Mouse (Mus musculus) liver, adult 2 months (tissue): ENCODE results near the gene Tph2. TPM values are rescaled to one million over a fixed set of nuclear protein-coding genes. Genes with fewer than 3 reads are reported as not detected.

Source experiments
- DNase-seq: peaks from one replicate; pipeline ENCODE4 v3.0.0-alpha.2; 2011; ENCODE audit warnings: low read depth, low spot score; ENCODE audit errors: extremely low read depth
- H3K27ac ChIP-seq: fragments of 200-500 bp; replicated peaks from 2 replicates; pipeline ENCODE4 v1.5.1; 2012; ENCODE audit warnings: low read depth, mild to moderate bottlenecking, control low read depth, inconsistent platforms, low read length; ENCODE audit not compliant: insufficient read depth
- H3K27me3 ChIP-seq: fragments of 200-500 bp; 2 replicates; pipeline ENCODE4 v1.6.1; 2012; ENCODE audit warnings: mild to moderate bottlenecking, moderate library complexity, low read length, inconsistent platforms; ENCODE audit not compliant: control insufficient read depth, insufficient read depth
- H3K36me3 ChIP-seq: fragments of 200-500 bp; 2 replicates; pipeline ENCODE4 v1.6.1; 2012; ENCODE audit warnings: low read length, inconsistent platforms; ENCODE audit not compliant: control insufficient read depth, insufficient read depth
- H3K4me1 ChIP-seq: fragments of 200-500 bp; 2 replicates; pipeline ENCODE4 v1.6.1; 2011; ENCODE audit warnings: low read length; ENCODE audit not compliant: control insufficient read depth, insufficient read depth
- H3K4me3 ChIP-seq: fragments of 200-500 bp; 2 replicates; pipeline ENCODE4 v1.5.1; 2011; ENCODE audit warnings: low read depth, mild to moderate bottlenecking, control low read depth, low read length, moderate library complexity; ENCODE audit not compliant: insufficient read depth
- H3K79me2 ChIP-seq: fragments of 200-500 bp; 2 replicates; pipeline ENCODE4 v1.6.1; 2012; ENCODE audit warnings: inconsistent platforms, mild to moderate bottlenecking, low read length, moderate library complexity; ENCODE audit not compliant: control insufficient read depth, insufficient read depth
- H3K9ac ChIP-seq: fragments of 200-500 bp; 2 replicates; pipeline ENCODE4 v1.6.1; 2012; ENCODE audit warnings: low read depth, mild to moderate bottlenecking, control low read depth, inconsistent platforms, low read length
- CTCF ChIP-seq: fragments of 200-500 bp; IDR thresholded peaks from 2 replicates; pipeline ENCODE4 v1.5.1; 2011; ENCODE audit warnings: low read depth, low read length, control low read depth
- POLR2A ChIP-seq: fragments of 200-500 bp; IDR thresholded peaks from 2 replicates; pipeline ENCODE4 v1.6.1; 2011; ENCODE audit warnings: low read length, control low read depth; ENCODE audit not compliant: insufficient read depth; ENCODE audit errors: extremely low read depth
- WGBS: fragments of 180-500 bp; shearing (Covaris S2); methylation state at CpG from one replicate; pipeline ENCODE4 v1.1.7; 2018; 5-methylcytosine and 5-hydroxymethylcytosine counted together
- polyA plus RNA-seq: library from polyadenylated mRNA; depleted of rRNA; stranded (reverse); fragments of >200 nt; gene quantifications from 2 replicates; pipeline ENCODE4 v1.2.3, GENCODE M21; 2012
- total RNA-seq: library from RNA; depleted of rRNA; stranded (reverse); fragments of >200 nt; gene quantifications from 2 replicates; pipeline ENCODE4 v1.2.3, GENCODE M21; 2014

The Tph2 gene
- total and polyA plus RNA-seq, 2 experiments: not detected

DNA sequence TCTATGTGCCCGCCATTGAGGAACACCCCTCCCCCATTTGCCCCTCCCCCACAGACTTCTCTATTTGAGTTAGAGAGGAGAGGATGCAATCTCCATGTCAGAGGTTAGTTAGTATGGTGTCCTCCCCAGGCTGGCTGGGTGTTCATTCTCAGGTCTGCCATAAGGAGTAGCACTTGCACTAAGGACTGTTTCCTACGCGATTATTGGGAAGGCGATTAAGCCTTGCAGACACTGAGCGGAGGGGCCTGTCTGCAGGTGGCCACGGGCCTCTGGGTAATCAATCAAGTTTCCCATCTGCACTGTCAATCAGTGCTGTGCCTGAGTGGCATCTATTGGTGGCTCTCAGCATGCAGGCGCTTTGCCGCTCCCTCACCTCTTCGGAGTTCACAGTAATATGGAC is 15.4 kb downstream of the Tph2 start:
- no peak overlapping the region for H3K27ac ChIP-seq
- no peaks in the 10 kb centered on the region for H3K36me3 ChIP-seq
- 38% methylated on average over 9 of the region's 9 CpGs for WGBS
- TF ChIP-seq POLR2A: no peak
- TF ChIP-seq CTCF: no peak
- H3K27me3 ChIP-seq: 0 out of 2 replicates have a peak, but pooled peaks cover 2% of the 10 kb centered on the region
- no peak overlapping the region for H3K4me3 ChIP-seq
- H3K9ac ChIP-seq: no peak overlapping the region
- no peaks in the 10 kb centered on the region for H3K79me2 ChIP-seq
- no peak for DNase-seq
- H3K4me1 ChIP-seq: peaks cover 2% of the 10 kb centered on the region; the same call in 1 of the 2 replicates

DNA sequence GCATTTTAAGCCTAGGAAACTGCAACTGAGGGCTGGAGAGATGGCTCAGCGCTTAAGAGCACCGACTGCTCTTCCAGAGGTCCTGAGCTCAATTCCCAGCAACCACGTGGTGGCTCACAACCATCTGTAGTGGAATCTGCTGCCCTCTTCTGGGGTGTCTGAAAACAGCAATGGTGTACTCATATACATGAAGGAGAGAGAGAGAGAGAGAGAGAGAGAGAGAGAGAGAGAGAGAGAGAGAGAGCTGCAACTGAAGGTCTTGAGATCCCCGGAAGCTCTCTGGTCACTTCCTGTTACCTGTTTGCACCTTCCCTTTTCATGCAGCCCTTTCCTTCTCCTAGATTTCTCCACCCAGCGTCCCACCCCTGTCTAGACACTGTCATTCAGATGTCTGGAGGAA is 24.5 kb downstream of the Tph2 start:
- Histone ChIP-seq H3K9ac (no peak overlapping the region), H3K4me1 (no peaks in the 10 kb centered on the region), H3K79me2 (no peaks in the 10 kb centered on the region), H3K27me3 (no peaks in the 10 kb centered on the region), H3K27ac (no peak overlapping the region), H3K36me3 (no peaks in the 10 kb centered on the region), H3K4me3 (no peak overlapping the region)
- no peak for DNase-seq
- TF ChIP-seq CTCF: no peak
- TF ChIP-seq POLR2A: no peak
- 70% methylated on average over 5 of the region's 5 CpGs for WGBS

DNA sequence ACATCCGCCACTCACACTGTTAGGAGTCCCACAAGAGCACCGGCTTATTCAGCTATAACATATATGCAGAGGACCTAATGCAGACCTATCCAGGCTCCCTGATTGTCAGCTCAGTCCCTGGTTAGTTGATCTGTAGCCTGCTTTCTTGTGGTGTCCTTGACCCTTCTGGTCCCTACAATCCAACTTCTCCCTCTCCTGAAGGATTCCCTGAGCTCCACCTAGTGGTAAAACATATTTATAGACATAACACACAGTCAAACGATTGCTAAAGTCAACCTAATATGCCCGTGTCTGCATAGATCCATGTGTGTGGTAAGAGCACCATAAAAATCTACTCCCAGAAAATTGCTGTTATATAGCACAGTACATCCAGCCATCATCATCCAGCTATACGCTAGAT is 37.5 kb downstream of the Tph2 start:
- Histone ChIP-seq H3K27ac (no peak overlapping the region), H3K27me3 (0 out of 2 replicates have a peak, but pooled peaks cover 1% of the 10 kb centered on the region), H3K4me1 (no peaks in the 10 kb centered on the region), H3K36me3 (no peaks in the 10 kb centered on the region), H3K79me2 (no peaks in the 10 kb centered on the region), H3K4me3 (no peak overlapping the region), H3K9ac (no peak overlapping the region)
- TF ChIP-seq POLR2A: no peak
- TF ChIP-seq CTCF: no peak
- peak; percentile 22 for DNase-seq
- WGBS: 67% methylated on average over 5 of the region's 5 CpGs

GRCm38 (mm10) chr10:115146257-115146898 is 38.4 kb downstream of the Tph2 start:
- Histone ChIP-seq H3K4me3 (no peak overlapping the region), H3K36me3 (no peaks in the 10 kb centered on the region), H3K79me2 (no peaks in the 10 kb centered on the region), H3K27ac (no peak overlapping the region), H3K4me1 (no peaks in the 10 kb centered on the region), H3K27me3 (0 out of 2 replicates have a peak, but pooled peaks cover 2% of the 10 kb centered on the region), H3K9ac (no peak overlapping the region)
- WGBS: 81% methylated on average over 8 of the region's 8 CpGs
- no peak for TF ChIP-seq POLR2A
- DNase-seq: no peak

DNA sequence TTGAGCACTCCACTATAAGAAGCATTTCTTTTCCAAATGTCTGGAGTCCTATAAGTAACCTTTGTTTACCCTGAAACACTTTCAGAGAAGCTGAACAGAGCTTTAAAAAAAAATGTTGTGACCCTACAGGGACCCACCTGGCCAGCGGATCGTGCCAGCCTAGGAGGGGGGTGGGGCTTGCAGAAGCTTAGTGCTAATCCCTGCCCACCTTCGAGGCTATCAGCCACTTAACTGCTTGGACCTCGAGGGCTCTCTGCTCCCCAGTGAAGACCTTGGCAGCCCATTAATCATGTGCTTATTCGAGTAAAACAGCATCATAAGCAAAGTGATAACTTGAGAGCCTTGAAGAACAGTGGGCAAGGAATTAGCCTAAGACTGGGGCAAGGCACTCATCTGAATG is 40.3 kb downstream of the Tph2 start:
- Histone ChIP-seq H3K9ac (no peak overlapping the region), H3K4me1 (no peaks in the 10 kb centered on the region), H3K4me3 (no peak overlapping the region), H3K36me3 (no peaks in the 10 kb centered on the region), H3K27me3 (0 out of 2 replicates have a peak, but pooled peaks cover 2% of the 10 kb centered on the region), H3K27ac (no peak overlapping the region), H3K79me2 (no peaks in the 10 kb centered on the region)
- 30% methylated on average over 5 of the region's 5 CpGs for WGBS
- TF ChIP-seq POLR2A: no peak
- TF ChIP-seq CTCF: no peak
- no peak for DNase-seq

DNA sequence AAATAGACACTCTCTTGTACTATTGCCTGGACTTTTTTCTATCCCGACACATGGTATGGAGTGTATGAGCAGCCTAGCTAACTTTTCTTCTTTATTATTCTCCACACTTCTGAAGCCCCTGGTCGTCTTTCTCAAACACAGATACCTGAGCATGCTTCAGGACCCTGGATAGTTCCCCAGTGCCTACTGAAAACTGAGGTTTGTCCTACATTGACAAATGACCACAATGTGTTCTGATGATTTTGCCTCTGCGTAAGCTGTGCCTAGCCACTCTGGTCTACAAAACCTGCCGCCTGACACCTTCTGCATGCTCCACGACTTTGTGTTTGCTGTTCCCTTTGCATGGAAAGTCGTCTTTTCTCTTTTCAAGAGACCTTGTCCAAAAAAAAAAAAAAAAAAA is 41.2 kb downstream of the Tph2 start:
- no peak overlapping the region for H3K4me3 ChIP-seq
- H3K4me1 ChIP-seq: no peaks in the 10 kb centered on the region
- H3K36me3 ChIP-seq: no peaks in the 10 kb centered on the region
- TF ChIP-seq CTCF (no peak), POLR2A (no peak)
- no peaks in the 10 kb centered on the region for H3K79me2 ChIP-seq
- 41% methylated on average over 6 of the region's 6 CpGs for WGBS
- H3K27ac ChIP-seq: no peak overlapping the region
- DNase-seq: no peak
- H3K27me3 ChIP-seq: 0 out of 2 replicates have a peak, but pooled peaks cover 2% of the 10 kb centered on the region
- no peak overlapping the region for H3K9ac ChIP-seq
